ENCODE assay signal across 18 mouse cellular contexts in the genomic region with DNA sequence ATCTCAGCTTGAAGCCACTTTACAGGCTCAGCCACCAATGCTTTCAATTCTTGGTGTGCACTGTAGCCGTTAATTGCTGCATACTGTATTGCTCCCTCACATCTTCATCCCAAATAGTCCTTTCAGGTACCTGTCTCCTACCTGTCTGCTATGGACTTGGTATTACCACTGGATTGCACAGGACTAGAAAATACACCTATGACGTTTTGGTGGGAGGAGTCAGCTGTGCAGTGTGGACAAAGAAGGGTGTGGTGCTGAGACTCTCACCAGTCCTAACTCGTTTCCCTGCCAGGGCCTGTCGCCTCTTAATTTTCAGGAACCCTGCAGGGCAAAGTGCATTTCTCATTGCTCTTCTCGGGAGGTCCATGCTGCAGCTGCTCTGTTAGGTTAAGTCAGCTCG. TPM values are rescaled to one million over a fixed set of nuclear protein-coding genes. Genes with fewer than 3 reads are reported as not detected.
DNase-seq lines count a peak whose midpoint lies in the region; ATAC-seq lines count a peak whose summit lies in the region.
"Had no signal": no experiment of that assay in that cellular context is flagged by ENCODE, and none has a peak within 500 bp of the region (broad histone marks: within the 10 kb centered on the region; RNA-seq: fewer than 3 reads in every experiment).

No protein-coding gene starts in this region.

- ATAC-seq in kidney, embryonic 14.5 days (ENCODE audit: low FRiP score, low TSS enrichment), result no peak
- ATAC-seq: midbrain, embryonic 16.5 days had no signal

- no peak overlapping the region for H3K4me3 ChIP-seq in kidney, embryonic 14.5 days (ENCODE audit: low read length)
- H3K4me3 ChIP-seq in limb, embryonic 10.5 days, result no peak overlapping the region
- H3K4me3 ChIP-seq: forebrain, embryonic 12.5 days; hindbrain, embryonic 13.5 days; neural tube, embryonic 15.5 days had no signal

- H3K36me3 ChIP-seq in kidney, embryonic 14.5 days (ENCODE audit: control insufficient read depth, insufficient read depth, low read length), result peaks cover 29% of the 10 kb centered on the region; the same call in 1 of the 2 replicates
- H3K36me3 ChIP-seq in limb, embryonic 10.5 days, result peaks cover 88% of the 10 kb centered on the region

- intact Hi-C loops in heart, postnatal 36 days (cut with DNase I), result no loop called here

- no peaks in the 10 kb centered on the region for H3K4me1 ChIP-seq in kidney, embryonic 14.5 days (ENCODE audit: control insufficient read depth, insufficient read depth, low read length)
- H3K4me1 ChIP-seq in limb, embryonic 10.5 days, result no peaks in the 10 kb centered on the region
- H3K4me1 ChIP-seq: hindbrain, embryonic 13.5 days; neural tube, embryonic 15.5 days had no signal

- peak; percentile 40 for DNase-seq in kidney, adult 11 months
- DNase-seq in WW6 (ENCODE audit: low read depth, low spot score), result peak; percentile 26
- peak; percentile 25 for DNase-seq in kidney, adult 18-20 months
- DNase-seq in lung, postnatal 25 days (ENCODE audit: low spot score), result peak; percentile 43
- no peak for DNase-seq in heart, postnatal 36 days
- no peak for DNase-seq in cerebellum, adult 9-11 months
- no peak for DNase-seq in limb, embryonic 10.5 days (ENCODE audit: low spot score)
- DNase-seq: adrenal gland, postnatal 10 days; cerebellum, adult 11 months; embryo, embryonic 11 days; right cerebral cortex, postnatal 25 days had no signal

- 72% methylated on average over 6 of the region's 6 CpGs for WGBS in kidney, embryonic 14.5 days
- 79% methylated on average over 6 of the region's 6 CpGs for WGBS in limb, embryonic 10.5 days

- no peak overlapping the region for H3K4me2 ChIP-seq in kidney, embryonic 14.5 days (replicated peaks; ENCODE audit: low read depth, low read length)
- H3K4me2 ChIP-seq: forebrain, embryonic 12.5 days; hindbrain, embryonic 13.5 days; neural tube, embryonic 15.5 days had no signal

- H3K27me3 ChIP-seq in kidney, embryonic 14.5 days (ENCODE audit: control insufficient read depth, insufficient read depth, low read length), result no peaks in the 10 kb centered on the region
- no peaks in the 10 kb centered on the region for H3K27me3 ChIP-seq in limb, embryonic 10.5 days (ENCODE audit: low read depth, poor library complexity, severe bottlenecking)
- H3K27me3 ChIP-seq: forebrain, embryonic 12.5 days; hindbrain, embryonic 13.5 days; neural tube, embryonic 15.5 days had no signal

- H3K9ac ChIP-seq in kidney, embryonic 14.5 days (ENCODE audit: low read depth, low read length), result no peak overlapping the region
- H3K9ac ChIP-seq: forebrain, embryonic 12.5 days; hindbrain, embryonic 13.5 days; neural tube, embryonic 15.5 days had no signal

- no peaks in the 10 kb centered on the region for H3K9me3 ChIP-seq in kidney, embryonic 14.5 days (ENCODE audit: control insufficient read depth, low read length)
- H3K9me3 ChIP-seq in limb, embryonic 10.5 days (replicated peaks), result no peaks in the 10 kb centered on the region
- H3K9me3 ChIP-seq: forebrain, embryonic 12.5 days; hindbrain, embryonic 13.5 days; neural tube, embryonic 15.5 days had no signal

- no peak overlapping the region for H3K27ac ChIP-seq in kidney, embryonic 14.5 days (ENCODE audit: low read depth, low read length)
- H3K27ac ChIP-seq in limb, embryonic 10.5 days, result no peak overlapping the region
- H3K27ac ChIP-seq: forebrain, embryonic 12.5 days; hindbrain, embryonic 13.5 days; neural tube, embryonic 15.5 days had no signal

RNA-seq across cellular contexts. Expression of a gene that starts 25.7 kb away (rescaled TPM):
- 0.23 and 0.31 TPM in 2 replicates for polyA plus RNA-seq in kidney, embryonic 14.5 days (2014; fragmentation: Nextera tagmentation; extraction: Ambion mirVana)
- total RNA-seq in heart, postnatal 36 days (2021), result under 1 TPM; 0.16 to 0.17 TPM
- 0.34 and 0.44 TPM in 2 replicates for polyA plus RNA-seq in limb, embryonic 10.5 days (2016; fragmentation: Nextera tagmentation; extraction: Ambion mirVana)

RNA-seq across cellular contexts. Expression of a gene that starts 27.6 kb away (rescaled TPM):
- 2.7 and 2.9 TPM in 2 replicates for polyA plus RNA-seq in kidney, embryonic 14.5 days (2014; fragmentation: Nextera tagmentation; extraction: Ambion mirVana)
- 1 to 10 TPM; 2.1 TPM for total RNA-seq in heart, postnatal 36 days (2021)
- 2.5 and 3.4 TPM in 2 replicates for polyA plus RNA-seq in limb, embryonic 10.5 days (2016; fragmentation: Nextera tagmentation; extraction: Ambion mirVana)

RNA-seq across cellular contexts. Expression of a gene that starts 28.3 kb away (rescaled TPM):
- polyA plus RNA-seq in kidney, embryonic 14.5 days (2014; fragmentation: Nextera tagmentation; extraction: Ambion mirVana), result not detected in 2 replicates
- under 1 TPM; 0.11 to 0.14 TPM for total RNA-seq in heart, postnatal 36 days (2021)
- 0.04 and 0.05 TPM in 2 replicates for polyA plus RNA-seq in limb, embryonic 10.5 days (2016; fragmentation: Nextera tagmentation; extraction: Ambion mirVana)
- total RNA-seq: left cerebral cortex, postnatal 10 days had no signal
- polyA plus RNA-seq: forebrain, embryonic 12.5 days; liver, embryonic 16.5 days; neural tube, embryonic 15.5 days had no signal

RNA-seq across cellular contexts. Expression of a gene that starts 32.6 kb away (rescaled TPM):
- 73.0 and 91.7 TPM in 2 replicates for polyA plus RNA-seq in kidney, embryonic 14.5 days (2014; fragmentation: Nextera tagmentation; extraction: Ambion mirVana)
- 10 to 100 TPM; 47.3 to 48.6 TPM for total RNA-seq in heart, postnatal 36 days (2021)
- 100 and 116 TPM in 2 replicates for polyA plus RNA-seq in limb, embryonic 10.5 days (2016; fragmentation: Nextera tagmentation; extraction: Ambion mirVana)

RNA-seq across cellular contexts. Expression of a gene that starts 32.7 kb away (rescaled TPM):
- polyA plus RNA-seq in kidney, embryonic 14.5 days (2014; fragmentation: Nextera tagmentation; extraction: Ambion mirVana), result not detected in 2 replicates
- not detected for total RNA-seq in heart, postnatal 36 days (2021)
- polyA plus RNA-seq in limb, embryonic 10.5 days (2016; fragmentation: Nextera tagmentation; extraction: Ambion mirVana), result not detected in 2 replicates
- total RNA-seq: adrenal gland, postnatal 10 days; left cerebral cortex, postnatal 10 days had no signal
- polyA plus RNA-seq: forebrain, embryonic 12.5 days; hindbrain, embryonic 13.5 days; liver, embryonic 16.5 days; midbrain, embryonic 16.5 days; neural tube, embryonic 15.5 days had no signal

Comparison
In these comparisons a context has a peak if more than half of its experiments do, and no peak if none do; other contexts are left out.
1. DNase-seq: peak in kidney, adult 11 months (single experiment), WW6 (single experiment), kidney, adult 18-20 months (single experiment) and lung, postnatal 25 days (single experiment); none in heart, postnatal 36 days (0 of 2), cerebellum, adult 9-11 months (single experiment) and limb, embryonic 10.5 days (single experiment).